Mouse (Mus musculus) liver, adult 2 months (tissue): ENCODE measurements at regions not wholly inside any gene's neighbourhood (a gene's known extent, or its start where the extent isn't known, plus 50 kb on each side); places are given as distances from the start of the nearest gene placed in this dataset.
A peak's percentile ranks its signal among the peaks of the same experiment; 100 is the strongest.

Experiments
- DNase-seq: peaks from one replicate; pipeline ENCODE4 v3.0.0-alpha.2; 2011; ENCODE audit warnings: low read depth, low spot score; ENCODE audit errors: extremely low read depth
- H3K27ac ChIP-seq: fragments of 200-500 bp; replicated peaks from 2 replicates; pipeline ENCODE4 v1.5.1; 2012; ENCODE audit warnings: low read depth, mild to moderate bottlenecking, control low read depth, inconsistent platforms, low read length; ENCODE audit not compliant: insufficient read depth
- H3K27me3 ChIP-seq: fragments of 200-500 bp; 2 replicates; pipeline ENCODE4 v1.6.1; 2012; ENCODE audit warnings: mild to moderate bottlenecking, moderate library complexity, low read length, inconsistent platforms; ENCODE audit not compliant: control insufficient read depth, insufficient read depth
- H3K36me3 ChIP-seq: fragments of 200-500 bp; 2 replicates; pipeline ENCODE4 v1.6.1; 2012; ENCODE audit warnings: low read length, inconsistent platforms; ENCODE audit not compliant: control insufficient read depth, insufficient read depth
- H3K4me1 ChIP-seq: fragments of 200-500 bp; 2 replicates; pipeline ENCODE4 v1.6.1; 2011; ENCODE audit warnings: low read length; ENCODE audit not compliant: control insufficient read depth, insufficient read depth
- H3K4me3 ChIP-seq: fragments of 200-500 bp; 2 replicates; pipeline ENCODE4 v1.5.1; 2011; ENCODE audit warnings: low read depth, mild to moderate bottlenecking, control low read depth, low read length, moderate library complexity; ENCODE audit not compliant: insufficient read depth
- H3K79me2 ChIP-seq: fragments of 200-500 bp; 2 replicates; pipeline ENCODE4 v1.6.1; 2012; ENCODE audit warnings: inconsistent platforms, mild to moderate bottlenecking, low read length, moderate library complexity; ENCODE audit not compliant: control insufficient read depth, insufficient read depth
- H3K9ac ChIP-seq: fragments of 200-500 bp; 2 replicates; pipeline ENCODE4 v1.6.1; 2012; ENCODE audit warnings: low read depth, mild to moderate bottlenecking, control low read depth, inconsistent platforms, low read length
- CTCF ChIP-seq: fragments of 200-500 bp; IDR thresholded peaks from 2 replicates; pipeline ENCODE4 v1.5.1; 2011; ENCODE audit warnings: low read depth, low read length, control low read depth
- POLR2A ChIP-seq: fragments of 200-500 bp; IDR thresholded peaks from 2 replicates; pipeline ENCODE4 v1.6.1; 2011; ENCODE audit warnings: low read length, control low read depth; ENCODE audit not compliant: insufficient read depth; ENCODE audit errors: extremely low read depth
- WGBS: fragments of 180-500 bp; shearing (Covaris S2); methylation state at CpG from one replicate; pipeline ENCODE4 v1.1.7; 2018; 5-methylcytosine and 5-hydroxymethylcytosine counted together

- Histone ChIP-seq H3K36me3 (no peaks in the 10 kb centered on the region), H3K9ac (no peak overlapping the region), H3K79me2 (no peaks in the 10 kb centered on the region), H3K27me3 (no peaks in the 10 kb centered on the region), H3K4me3 (no peak overlapping the region), H3K4me1 (peaks cover 9% of the 10 kb centered on the region; the same call in 1 of the 2 replicates), H3K27ac (no peak overlapping the region)
- no peak for TF ChIP-seq POLR2A
- no peak for TF ChIP-seq CTCF
- WGBS: 94% methylated on average over 12 of the region's 12 CpGs
- DNase-seq: no peak
These were observed 348.1 kb downstream of the Etnk1 start for GRCm38 (mm10) chr6:143515137-143515536.

- TF ChIP-seq CTCF: no peak
- no peak for TF ChIP-seq POLR2A
- Histone ChIP-seq H3K27ac (no peak overlapping the region), H3K79me2 (no peaks in the 10 kb centered on the region), H3K4me1 (peaks cover 9% of the 10 kb centered on the region; the same call in 1 of the 2 replicates), H3K4me3 (no peak overlapping the region), H3K36me3 (no peaks in the 10 kb centered on the region), H3K9ac (no peak overlapping the region), H3K27me3 (no peaks in the 10 kb centered on the region)
- DNase-seq: peak; percentile 45
- WGBS: 40% methylated on average over 1 of the region's 1 CpGs
These were observed 349.7 kb downstream of the Etnk1 start for GRCm38 (mm10) chr6:143516746-143517145.

GRCm38 (mm10) chr6:143518476-143518875 lies 351.5 kb downstream of the Etnk1 start:
- H3K27ac ChIP-seq: no peak overlapping the region
- no peak overlapping the region for H3K9ac ChIP-seq
- no peaks in the 10 kb centered on the region for H3K79me2 ChIP-seq
- DNase-seq: no peak
- no peaks in the 10 kb centered on the region for H3K27me3 ChIP-seq
- TF ChIP-seq CTCF (no peak), POLR2A (no peak)
- H3K36me3 ChIP-seq: no peaks in the 10 kb centered on the region
- H3K4me3 ChIP-seq: no peak overlapping the region
- 92% methylated on average over 8 of the region's 8 CpGs for WGBS
- peaks cover 7% of the 10 kb centered on the region; the same call in 1 of the 2 replicates for H3K4me1 ChIP-seq

DNA sequence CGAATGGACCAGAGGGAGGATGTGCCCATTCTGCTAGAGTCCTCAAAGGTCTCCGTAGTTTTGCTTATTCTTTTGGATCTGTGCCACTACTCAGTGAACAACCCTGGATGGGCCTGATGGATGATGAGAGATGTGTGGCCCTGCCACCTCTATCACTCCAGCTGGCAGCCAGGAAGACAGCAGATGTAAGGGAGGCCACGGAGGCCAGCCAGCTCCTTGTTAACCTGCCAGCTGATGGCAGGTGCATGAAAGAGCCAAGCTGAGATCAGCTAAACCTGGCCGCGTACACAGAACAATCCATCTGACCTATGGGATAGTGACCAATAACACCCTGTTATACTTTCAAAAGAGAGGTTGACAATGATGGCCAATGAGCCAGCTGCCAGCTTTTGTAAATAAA lies 352.6 kb downstream of the Etnk1 start:
- H3K27ac ChIP-seq: no peak overlapping the region
- 47% methylated on average over 5 of the region's 5 CpGs for WGBS

DNA sequence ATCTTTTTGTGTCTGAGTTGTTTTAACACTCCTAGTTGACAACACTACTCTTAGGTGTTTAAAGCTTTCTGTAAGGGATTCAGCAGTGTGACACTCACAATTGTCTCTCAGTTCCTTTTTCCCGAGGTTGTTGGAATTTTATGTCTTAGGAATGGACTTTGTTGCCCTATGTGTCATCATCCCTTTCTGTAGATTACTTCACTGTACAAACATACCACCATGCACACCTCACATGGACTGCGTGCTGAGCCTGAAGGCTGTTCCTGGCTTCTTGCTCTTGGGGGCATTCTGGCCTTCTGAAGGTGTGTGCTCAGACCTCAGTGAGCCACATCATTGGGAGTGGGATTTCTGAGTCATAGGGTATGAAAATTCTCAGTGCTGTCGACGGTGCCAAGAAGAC lies 358.1 kb downstream of the Etnk1 start:
- no peak overlapping the region for H3K27ac ChIP-seq
- WGBS: 65% methylated on average over 4 of the region's 4 CpGs

More for the DNA sequence above, 352.6 kb downstream of the Etnk1 start:
- H3K4me1 ChIP-seq: peaks cover 3% of the 10 kb centered on the region; the same call in 1 of the 2 replicates
- TF ChIP-seq CTCF: no peak
- no peak for TF ChIP-seq POLR2A
- H3K9ac ChIP-seq: no peak overlapping the region
- DNase-seq: peak; percentile 74
- no peaks in the 10 kb centered on the region for H3K27me3 ChIP-seq
- H3K4me3 ChIP-seq: no peak overlapping the region
- no peaks in the 10 kb centered on the region for H3K79me2 ChIP-seq
- H3K36me3 ChIP-seq: no peaks in the 10 kb centered on the region

GRCm38 (mm10) chr6:143528898-143529297 lies 361.9 kb downstream of the Etnk1 start:
- H3K4me1 ChIP-seq: peaks cover 10% of the 10 kb centered on the region; the same call in 1 of the 2 replicates
- 93% methylated on average over 7 of the region's 7 CpGs for WGBS

More for the DNA sequence above, 358.1 kb downstream of the Etnk1 start:
- Histone ChIP-seq H3K27me3 (no peaks in the 10 kb centered on the region), H3K4me1 (peaks cover 3% of the 10 kb centered on the region; the same call in 1 of the 2 replicates), H3K4me3 (no peak overlapping the region), H3K9ac (no peak overlapping the region), H3K36me3 (no peaks in the 10 kb centered on the region), H3K79me2 (no peaks in the 10 kb centered on the region)
- peak; percentile 42 for DNase-seq
- TF ChIP-seq POLR2A (no peak), CTCF (no peak)

More at GRCm38 (mm10) chr6:143528898-143529297, 361.9 kb downstream of the Etnk1 start:
- Histone ChIP-seq H3K4me3 (no peak overlapping the region), H3K79me2 (no peaks in the 10 kb centered on the region), H3K27me3 (no peaks in the 10 kb centered on the region), H3K27ac (no peak overlapping the region), H3K36me3 (no peaks in the 10 kb centered on the region), H3K9ac (no peak overlapping the region)
- TF ChIP-seq POLR2A (no peak), CTCF (no peak)
- no peak for DNase-seq
